Mouse (Mus musculus) v-Abl transformed pro-B cells (cell line): ENCODE data around the gene Tmem221.
"Not testable (repeated sequence)": the region's sequence is repeated elsewhere in the genome, so short reads cannot be mapped to it uniquely, and the experiment has no call there.

Experiments used
- in situ Hi-C, 2 experiments: fragments of 400-800 bp; cut with MboI; formaldehyde crosslinking; loops; one replicate each; pipeline ENCODE4 v1.15.1; 2025; ENCODE audit not compliant: unreplicated experiment in 2 of 2

Tmem221 gene

GRCm38 (mm10) chr8:71519037-71519825, 39.4 kb downstream of the Tmem221 start:
- in situ Hi-C loops: not testable (repeated sequence)

- in situ Hi-C loops: no loop called here
Measured at GRCm38 (mm10) chr8:71516786-71517185, 41.9 kb downstream of the Tmem221 start.

DNA sequence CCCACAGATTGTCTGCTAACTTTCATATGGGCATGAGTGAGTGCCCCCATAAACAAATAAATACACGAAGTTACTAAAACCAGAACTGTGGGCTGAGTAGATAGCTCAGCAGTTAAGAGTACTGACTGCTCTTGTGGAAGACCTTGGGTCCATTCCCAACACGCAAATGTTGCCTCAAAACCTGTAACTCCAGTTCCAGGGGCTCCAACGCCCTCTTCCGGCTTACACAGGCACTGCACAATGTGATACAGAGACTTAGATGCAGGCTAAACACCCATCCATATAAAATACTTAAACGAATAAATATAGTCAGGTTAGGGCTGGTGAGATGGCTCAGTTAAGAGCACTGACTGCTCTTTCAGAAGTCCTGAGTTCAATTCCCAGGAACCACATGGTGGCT, 43.6 kb downstream of the Tmem221 start:
- in situ Hi-C loops: no loop called here

DNA sequence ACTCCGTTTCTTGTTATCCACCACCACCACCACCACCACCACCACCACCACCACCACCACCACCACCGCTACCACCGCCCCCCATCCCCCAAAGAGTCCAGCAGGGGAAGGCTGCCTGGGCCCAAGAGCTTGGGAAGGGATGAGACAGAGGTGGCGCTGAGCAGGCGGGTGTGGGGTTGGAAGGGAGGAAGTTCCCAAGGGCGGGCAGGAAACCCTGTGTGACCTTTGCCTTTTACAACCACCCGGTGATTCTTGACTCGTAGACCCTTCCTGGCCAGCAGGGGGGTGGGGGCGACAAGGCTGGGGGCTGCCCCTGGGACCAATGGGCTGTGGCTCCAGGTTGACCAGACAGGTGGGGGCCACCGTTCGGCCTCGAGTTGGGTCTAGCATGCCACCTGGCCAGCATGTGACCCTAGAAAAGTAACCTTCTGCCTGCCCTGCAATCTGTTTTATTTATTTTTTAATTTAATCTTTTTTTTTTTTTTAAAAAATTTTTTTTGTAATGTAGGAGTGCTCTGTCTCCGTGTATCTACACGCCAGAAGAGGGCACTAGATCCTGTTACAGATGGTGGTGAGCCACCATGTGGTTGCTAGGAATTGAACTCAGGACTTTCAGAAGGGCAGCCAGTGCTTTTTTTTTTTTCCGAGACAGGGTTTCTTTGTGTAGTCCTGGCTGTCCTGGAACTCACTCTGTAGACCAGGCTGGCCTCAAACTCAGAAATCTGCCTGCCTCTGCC, 45.5 kb downstream of the Tmem221 start:
- in situ Hi-C loops: no loop called here

DNA sequence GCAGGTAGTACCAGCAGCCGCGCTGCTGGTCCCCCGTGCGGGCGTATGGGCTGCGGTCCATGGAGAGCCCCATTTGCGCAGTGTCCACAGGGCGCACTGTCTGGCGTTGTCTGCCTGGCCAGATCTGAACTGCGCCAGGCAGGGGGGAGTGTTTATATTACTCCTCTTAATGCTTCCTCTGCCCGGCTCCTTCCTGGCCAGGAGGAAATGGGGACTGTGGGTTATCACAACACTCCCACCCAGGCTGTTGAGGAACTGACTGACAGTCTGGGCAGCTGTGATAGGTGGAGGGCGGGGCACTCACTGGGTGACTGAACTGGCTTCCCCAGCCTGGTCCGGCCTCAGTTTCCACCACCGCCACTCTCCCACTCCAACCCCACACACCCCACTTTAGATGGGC, 47.0 kb downstream of the Tmem221 start, which contains the start of gene Plvap:
Gene Plvap, minus strand, starts transcription at position 109 of the 400 bp plus-strand sequence.
- in situ Hi-C loops: no loop called here

DNA sequence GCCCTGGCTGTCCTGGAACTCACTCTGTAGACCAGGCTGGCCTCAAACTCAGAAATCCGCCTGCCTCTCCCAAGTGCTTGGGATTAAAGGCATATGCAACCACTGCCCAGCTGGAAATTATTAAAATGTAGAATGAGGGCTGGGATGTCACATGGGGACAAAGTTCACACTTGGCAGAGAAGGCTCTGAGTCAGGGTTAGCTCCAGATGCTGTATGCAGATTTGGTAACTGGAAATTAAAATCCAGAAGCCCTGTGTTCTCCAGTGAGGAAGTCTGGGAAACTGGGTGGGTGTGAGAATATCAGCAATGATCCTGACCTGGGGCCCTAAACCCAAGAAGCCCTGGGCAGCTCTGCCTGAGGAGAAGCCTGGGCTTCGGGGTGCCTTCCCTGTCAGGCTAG, 49.4 kb downstream of the Tmem221 start:
- in situ Hi-C loops: no loop called here

GRCm38 (mm10) chr8:71507589-71508104, 51.0 kb downstream of the Tmem221 start:
- in situ Hi-C loops: no loop called here

DNA sequence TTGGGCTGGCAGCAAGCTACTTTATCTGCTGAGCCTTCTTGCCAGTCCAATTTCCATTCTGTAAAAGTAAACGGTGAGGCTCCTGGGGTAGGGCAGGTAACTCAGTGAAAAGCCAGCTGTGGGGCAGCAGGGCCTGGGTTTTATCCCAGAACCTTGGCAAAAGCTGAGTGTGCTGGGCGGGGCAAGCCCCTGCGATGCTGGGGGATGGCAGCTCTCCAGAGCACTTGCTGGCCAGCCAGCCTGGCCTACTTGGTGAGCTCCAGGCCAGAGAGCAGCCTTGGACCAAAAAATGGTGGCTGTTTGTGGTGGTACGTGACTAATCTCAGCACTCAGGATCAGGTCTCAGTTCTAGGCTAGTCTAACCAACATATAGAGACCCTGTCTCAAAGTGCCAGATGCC, 52.7 kb downstream of the Tmem221 start:
- in situ Hi-C loops: no loop called here

GRCm38 (mm10) chr8:71505326-71505725, 53.3 kb downstream of the Tmem221 start:
- in situ Hi-C loops: no loop called here

- in situ Hi-C loops: no loop called here
Measured at GRCm38 (mm10) chr8:71504349-71504748, 54.3 kb downstream of the Tmem221 start.
